Mouse (Mus musculus): Measurements from ENCODE around the gene Mprip.

- no peak for TF ChIP-seq POLR2A (IDR thresholded peaks at IDR 0.05; ENCODE audit: insufficient read depth, low read depth, low read length)
- peak; percentile 70; the same call in 1 of the 2 replicates for TF ChIP-seq CTCF (IDR thresholded peaks at IDR 0.05; ENCODE audit: insufficient read depth, low read depth, low read length)
Observed at GRCm38 (mm10) chr11:59633037-59633436, 28.1 kb upstream of the Mprip start.
